Mouse (Mus musculus): Measurements from ENCODE around the gene Tgfbr3.

Tgfbr3 gene

GRCm38 (mm10) chr5:107202801-107203559 is 86.4 kb downstream of the Tgfbr3 start:
- peak; percentile 46 for DNase-seq

DNA sequence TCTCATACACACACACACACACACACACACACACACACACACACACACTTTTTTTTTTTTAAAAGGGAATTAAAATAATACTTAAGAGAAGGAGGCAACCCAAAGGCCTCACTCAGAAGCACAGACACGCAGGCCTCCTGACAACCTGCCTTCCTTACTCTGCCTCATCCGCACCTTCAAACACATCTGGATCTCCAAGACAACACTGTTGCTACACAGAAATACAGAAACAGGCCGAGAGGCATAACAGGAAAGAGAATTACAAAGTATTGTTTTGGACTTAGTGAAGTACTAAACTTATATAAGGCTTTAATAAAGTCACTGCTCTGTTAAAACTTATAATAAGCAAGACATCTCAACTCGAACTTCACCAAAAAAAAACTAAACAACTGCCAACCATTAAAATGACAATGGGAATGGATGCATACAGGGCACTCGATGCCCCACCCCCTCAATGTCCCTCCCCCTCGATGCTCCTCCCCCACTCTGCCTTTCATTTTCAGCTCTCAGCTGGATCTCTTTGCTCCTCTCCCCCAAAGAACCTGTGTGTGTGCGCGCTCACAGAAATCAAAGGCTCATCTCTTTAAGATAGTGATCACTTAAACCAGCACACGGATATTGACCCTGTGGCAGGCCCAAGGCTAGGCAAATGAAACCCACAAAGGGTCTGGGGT is 87.8 kb downstream of the Tgfbr3 start:
- DNase-seq = no peak

DNA sequence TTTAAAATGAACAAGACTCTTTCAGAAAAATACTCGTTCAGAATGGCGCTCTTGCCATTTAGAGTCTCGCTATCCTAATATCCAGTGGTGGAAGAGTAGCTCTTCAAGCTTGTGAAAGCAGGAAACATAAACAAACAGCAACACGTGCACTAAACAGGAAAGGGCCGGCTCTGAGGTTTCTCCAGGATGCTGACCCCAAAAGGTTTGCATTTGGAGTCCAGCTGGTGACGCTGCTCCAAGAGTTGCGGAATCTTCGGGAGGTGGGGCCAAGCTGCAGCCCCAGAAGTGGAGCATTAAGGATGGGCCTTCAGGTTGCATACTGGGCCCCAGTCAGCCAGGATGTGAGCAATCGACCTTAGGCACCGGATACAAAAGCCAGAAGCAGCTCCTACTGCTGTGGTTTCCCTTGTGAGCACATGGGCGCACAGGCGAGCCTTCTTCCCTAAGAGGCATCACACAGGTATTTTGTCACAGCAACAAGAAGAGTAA is 88.5 kb downstream of the Tgfbr3 start:
- peak; percentile 67 for DNase-seq

GRCm38 (mm10) chr5:107200221-107200635 is 89.2 kb downstream of the Tgfbr3 start:
- DNase-seq = no peak

DNA sequence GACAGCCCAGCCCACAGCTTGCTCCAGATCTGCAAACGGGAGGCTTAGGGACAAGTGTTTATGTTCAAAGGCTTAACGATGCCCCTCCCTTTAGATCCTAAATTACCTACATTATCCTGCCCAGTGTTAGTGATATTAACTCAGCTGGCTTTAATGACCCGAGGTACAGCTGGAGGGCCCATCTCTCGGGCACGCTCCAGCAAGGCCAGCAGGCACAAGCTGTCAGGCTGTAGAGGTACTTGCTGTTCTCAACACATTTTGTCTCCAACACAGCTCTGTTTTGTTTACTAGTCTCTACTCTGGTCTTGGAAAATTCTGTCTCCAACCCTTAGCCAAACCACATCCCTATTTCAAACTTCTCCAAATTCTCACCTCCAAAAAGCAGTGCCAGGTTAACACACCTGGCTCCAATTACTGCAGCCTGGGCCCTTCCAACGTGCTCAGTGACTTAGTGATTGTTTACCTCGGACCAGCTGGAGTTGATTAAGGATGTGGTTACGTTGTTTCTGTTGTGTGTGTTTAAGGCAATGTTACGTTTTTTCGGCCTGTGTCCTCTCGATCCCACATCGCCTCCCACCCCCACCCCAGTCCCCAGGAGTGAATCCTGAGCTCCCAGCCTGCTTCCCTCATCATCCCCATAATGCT is 93.6 kb downstream of the Tgfbr3 start:
- DNase-seq = no peak

- DNase-seq = no peak
Observed at GRCm38 (mm10) chr5:107193160-107193559, 96.3 kb downstream of the Tgfbr3 start.

DNA sequence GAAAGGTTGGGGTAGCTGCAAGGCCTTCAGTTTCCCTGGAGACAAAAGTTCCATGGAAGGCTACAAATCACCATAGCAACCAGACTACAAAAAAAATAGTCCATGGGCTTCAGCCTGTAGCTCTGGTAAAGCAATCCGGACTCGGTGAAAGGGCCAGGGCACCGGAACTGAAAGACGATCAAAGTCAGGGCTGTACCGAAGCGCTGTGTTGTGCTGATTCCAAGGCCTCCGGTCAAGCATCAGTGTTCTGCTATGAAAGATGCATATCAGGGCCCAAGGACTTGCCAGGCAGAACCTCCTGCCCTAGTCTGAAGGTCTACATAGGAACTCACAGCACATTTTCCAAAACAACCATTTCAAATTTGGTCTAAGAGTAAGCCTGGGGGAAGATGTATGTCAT is 97.1 kb downstream of the Tgfbr3 start:
- DNase-seq = no peak

GRCm38 (mm10) chr5:107188551-107188950 is 100.9 kb downstream of the Tgfbr3 start:
- DNase-seq = no peak

- no peak for DNase-seq
Observed at GRCm38 (mm10) chr5:107186206-107186605, 103.2 kb downstream of the Tgfbr3 start.

- DNase-seq = no peak
Observed at GRCm38 (mm10) chr5:107184158-107184883, 105.1 kb downstream of the Tgfbr3 start.

- DNase-seq = no peak
Observed at GRCm38 (mm10) chr5:107183537-107183936, 105.9 kb downstream of the Tgfbr3 start.

DNA sequence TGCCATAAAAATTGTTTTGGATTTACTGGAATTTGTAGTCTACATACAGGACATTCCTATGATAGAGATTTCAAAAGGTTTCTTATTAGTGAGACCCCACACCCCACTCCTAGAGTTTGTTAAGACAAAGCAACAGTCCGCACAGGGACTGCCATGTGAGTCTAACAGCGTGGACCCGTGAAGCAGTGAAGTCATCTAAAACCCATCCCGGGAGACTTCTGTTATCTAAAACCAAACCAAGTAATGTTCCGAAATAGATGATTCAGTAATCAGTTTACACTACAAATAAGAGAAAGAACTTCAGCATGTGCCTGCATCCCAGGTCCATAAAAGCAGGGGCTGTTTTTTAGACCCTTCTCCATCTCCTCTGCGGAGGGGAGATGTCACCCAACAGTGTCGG is 106.7 kb downstream of the Tgfbr3 start:
- DNase-seq = no peak

DNA sequence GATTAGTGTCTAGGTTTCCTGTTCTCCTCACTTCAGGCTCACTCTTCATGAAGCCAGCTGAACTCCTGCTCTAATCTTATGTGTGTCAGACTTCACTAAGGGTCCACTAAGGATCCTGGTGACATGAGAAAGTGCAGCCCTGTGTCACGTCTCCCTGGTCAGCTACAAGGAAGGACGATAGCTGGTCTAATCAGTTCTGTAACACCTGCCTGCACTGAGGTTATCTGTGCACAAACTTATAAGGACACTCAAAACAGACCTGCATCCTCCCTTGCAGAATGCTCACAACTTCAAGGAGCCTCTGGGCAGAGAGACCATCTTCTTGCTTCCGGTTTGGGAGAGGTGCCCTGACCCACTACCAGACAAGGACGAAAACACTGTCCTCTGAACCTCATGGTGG is 107.6 kb downstream of the Tgfbr3 start:
- no peak for DNase-seq

GRCm38 (mm10) chr5:107179194-107179593 is 110.2 kb downstream of the Tgfbr3 start:
- DNase-seq = no peak

GRCm38 (mm10) chr5:107177791-107178190 is 111.6 kb downstream of the Tgfbr3 start:
- DNase-seq = no peak

- no peak for DNase-seq
Observed at GRCm38 (mm10) chr5:107177248-107177647, 112.2 kb downstream of the Tgfbr3 start.

GRCm38 (mm10) chr5:107176796-107177195 is 112.6 kb downstream of the Tgfbr3 start:
- DNase-seq = no peak

- DNase-seq = no peak
Observed at GRCm38 (mm10) chr5:107176196-107176595, 113.2 kb downstream of the Tgfbr3 start.

DNA sequence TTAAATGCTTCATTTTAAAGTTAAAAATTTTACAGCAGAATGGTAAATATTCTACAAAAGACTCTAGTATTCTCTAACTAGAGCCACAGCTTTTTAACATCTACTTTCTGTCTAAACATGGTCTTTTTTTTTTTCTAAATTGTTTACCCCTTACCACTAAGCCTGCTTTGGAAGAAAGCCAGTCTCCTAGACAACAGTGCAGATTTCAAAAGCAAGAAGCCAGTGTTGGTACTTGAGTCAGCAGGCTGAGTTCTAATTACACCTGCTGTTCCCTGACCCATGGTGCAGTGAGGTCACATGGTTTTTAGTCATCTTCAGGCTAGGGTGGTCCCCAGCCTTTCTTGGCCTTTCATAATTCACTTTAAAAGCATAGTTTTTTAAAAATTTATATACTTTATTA is 115.2 kb downstream of the Tgfbr3 start:
- DNase-seq = no peak

- DNase-seq = no peak
Observed at GRCm38 (mm10) chr5:107173483-107173882, 115.9 kb downstream of the Tgfbr3 start.

GRCm38 (mm10) chr5:107171861-107172260 is 117.6 kb downstream of the Tgfbr3 start:
- DNase-seq = no peak

GRCm38 (mm10) chr5:107169796-107170195 is 119.6 kb downstream of the Tgfbr3 start:
- DNase-seq = no peak

- DNase-seq = peak; percentile 92
Observed at GRCm38 (mm10) chr5:107167872-107168300, 121.5 kb downstream of the Tgfbr3 start.
